Mouse (Mus musculus) stomach, embryonic 14.5 days (tissue): ENCODE measurements around the gene Kcnh4. TPM values are rescaled to one million over a fixed set of nuclear protein-coding genes. Genes with fewer than 3 reads are reported as not detected.

Source experiments
- ATAC-seq: fragments of 200-750 bp; cut with Nextera tagmentation; 2 replicates; pipeline ENCODE4 v1.8.0; 2017; ENCODE audit warnings: low read depth, moderate TSS enrichment; ENCODE audit not compliant: insufficient number of reproducible peaks, insufficient read depth, low FRiP score
- H3K27ac ChIP-seq: fragments of 300-500 bp; sonication (generic); 2 replicates; pipeline ENCODE4 v1.5.1; 2014; ENCODE audit warnings: mild to moderate bottlenecking, low read length, moderate library complexity, mixed read lengths
- H3K27me3 ChIP-seq: fragments of 300-500 bp; sonication (generic); 2 replicates; pipeline ENCODE4 v1.6.1; 2014; ENCODE audit warnings: low read length, control low read depth, mixed read lengths; ENCODE audit not compliant: control insufficient read depth, insufficient read depth
- H3K36me3 ChIP-seq: fragments of 300-500 bp; sonication (generic); 2 replicates; pipeline ENCODE4 v1.6.1; 2014; ENCODE audit warnings: mild to moderate bottlenecking, control low read depth, low read length, moderate library complexity, mixed read lengths; ENCODE audit not compliant: control insufficient read depth, insufficient read depth
- H3K4me1 ChIP-seq: fragments of 300-500 bp; sonication (generic); 2 replicates; pipeline ENCODE4 v1.6.1; 2014; ENCODE audit warnings: low read length, control low read depth, mixed read lengths; ENCODE audit not compliant: control insufficient read depth, insufficient read depth
- H3K4me2 ChIP-seq: fragments of 300-500 bp; sonication (generic); replicated peaks from 2 replicates; pipeline ENCODE4 v1.6.1; 2014; ENCODE audit warnings: low read depth, low read length, control low read depth
- H3K4me3 ChIP-seq: fragments of 300-500 bp; sonication (generic); 2 replicates; pipeline ENCODE4 v1.5.1; 2014; ENCODE audit warnings: low read depth, low read length, control low read depth
- H3K9ac ChIP-seq: fragments of 300-500 bp; sonication (generic); replicated peaks from 2 replicates; pipeline ENCODE4 v1.6.1; 2014; ENCODE audit warnings: low read depth, mild to moderate bottlenecking, control low read depth, low read length, moderate library complexity, mixed read lengths
- H3K9me3 ChIP-seq: fragments of 300-500 bp; sonication (generic); 2 replicates; pipeline ENCODE4 v1.6.1; 2016; ENCODE audit warnings: low read depth, low read length, control low read depth; ENCODE audit not compliant: control insufficient read depth
- WGBS: fragments of 180-500 bp; shearing (Covaris S2); extraction: QIAGEN DNeasy Blood & Tissue Kit; methylation state at CpG from one replicate; pipeline ENCODE4 v1.1.7; 2014; 5-methylcytosine and 5-hydroxymethylcytosine counted together
- polyA plus RNA-seq: library from polyadenylated mRNA; unstranded; fragments of >200 nt; fragmentation: Nextera tagmentation; extraction: Ambion mirVana; gene quantifications from 2 replicates; pipeline ENCODE4 v1.2.1, GENCODE M21; 2014

Kcnh4 gene
- polyA plus RNA-seq, 1 experiment from 2014 or later, result 0.25 TPM

- Histone ChIP-seq H3K27me3 (no peaks in the 10 kb centered on the region), H3K4me3 (no peak overlapping the region), H3K27ac (peak overlapping the region; percentile 48; the same call in 1 of the 2 replicates), H3K4me1 (peaks cover 17% of the 10 kb centered on the region), H3K4me2 (no peak overlapping the region), H3K9me3 (no peaks in the 10 kb centered on the region), H3K9ac (no peak overlapping the region), H3K36me3 (peaks cover 18% of the 10 kb centered on the region)
- WGBS, result 64% methylated on average over 4 of the region's 4 CpGs
- no peak for ATAC-seq
Observed at GRCm38 (mm10) chr11:100721254-100721653, 38.5 kb downstream of the Kcnh4 start.

GRCm38 (mm10) chr11:100720345-100720744, 39.4 kb downstream of the Kcnh4 start:
- ATAC-seq, result no peak
- no peak overlapping the region for H3K9ac ChIP-seq
- no peak overlapping the region for H3K4me3 ChIP-seq
- no peak overlapping the region for H3K4me2 ChIP-seq
- peaks cover 16% of the 10 kb centered on the region for H3K4me1 ChIP-seq
- peak overlapping the region; percentile 11; the same call in 1 of the 2 replicates for H3K27ac ChIP-seq
- H3K27me3 ChIP-seq, result no peaks in the 10 kb centered on the region
- WGBS, result 62% methylated on average over 5 of the region's 5 CpGs
- H3K9me3 ChIP-seq, result no peaks in the 10 kb centered on the region
- peaks cover 27% of the 10 kb centered on the region for H3K36me3 ChIP-seq

- peak overlapping the region; percentile 11; the same call in 1 of the 2 replicates for H3K27ac ChIP-seq
- 77% methylated on average over 11 of the region's 11 CpGs for WGBS
- no peak overlapping the region for H3K9ac ChIP-seq
- H3K36me3 ChIP-seq, result peaks cover 27% of the 10 kb centered on the region
- H3K27me3 ChIP-seq, result no peaks in the 10 kb centered on the region
- H3K4me3 ChIP-seq, result no peak overlapping the region
- H3K4me1 ChIP-seq, result peaks cover 12% of the 10 kb centered on the region
- no peak overlapping the region for H3K4me2 ChIP-seq
- no peak for ATAC-seq
- no peaks in the 10 kb centered on the region for H3K9me3 ChIP-seq
Observed at GRCm38 (mm10) chr11:100719893-100720292, 39.8 kb downstream of the Kcnh4 start.

GRCm38 (mm10) chr11:100719312-100719711, 40.4 kb downstream of the Kcnh4 start:
- WGBS, result 85% methylated on average over 3 of the region's 3 CpGs
- no peak overlapping the region for H3K9ac ChIP-seq
- peaks cover 27% of the 10 kb centered on the region for H3K36me3 ChIP-seq
- no peak for ATAC-seq
- H3K27me3 ChIP-seq, result no peaks in the 10 kb centered on the region
- H3K4me2 ChIP-seq, result no peak overlapping the region
- no peak overlapping the region for H3K4me3 ChIP-seq
- H3K4me1 ChIP-seq, result peaks cover 7% of the 10 kb centered on the region; the same call in 1 of the 2 replicates
- no peak overlapping the region for H3K27ac ChIP-seq
- no peaks in the 10 kb centered on the region for H3K9me3 ChIP-seq

GRCm38 (mm10) chr11:100718866-100719265, 40.9 kb downstream of the Kcnh4 start:
- no peaks in the 10 kb centered on the region for H3K9me3 ChIP-seq
- H3K27ac ChIP-seq, result no peak overlapping the region
- H3K4me1 ChIP-seq, result peaks cover 11% of the 10 kb centered on the region; the same call in 1 of the 2 replicates
- ATAC-seq, result no peak
- no peak overlapping the region for H3K4me2 ChIP-seq
- WGBS, result 81% methylated on average over 4 of the region's 4 CpGs
- H3K9ac ChIP-seq, result no peak overlapping the region
- peaks cover 27% of the 10 kb centered on the region for H3K36me3 ChIP-seq
- H3K4me3 ChIP-seq, result no peak overlapping the region
- H3K27me3 ChIP-seq, result no peaks in the 10 kb centered on the region

- Histone ChIP-seq H3K4me1 (peaks cover 15% of the 10 kb centered on the region), H3K4me3 (no peak overlapping the region), H3K27me3 (no peaks in the 10 kb centered on the region), H3K9ac (no peak overlapping the region), H3K9me3 (no peaks in the 10 kb centered on the region), H3K27ac (no peak overlapping the region), H3K4me2 (no peak overlapping the region), H3K36me3 (peaks cover 27% of the 10 kb centered on the region)
- 85% methylated on average over 7 of the region's 7 CpGs for WGBS
- ATAC-seq, result no peak
Observed at GRCm38 (mm10) chr11:100718462-100718861, 41.3 kb downstream of the Kcnh4 start.

GRCm38 (mm10) chr11:100716649-100717048, 43.1 kb downstream of the Kcnh4 start:
- H3K27me3 ChIP-seq, result no peaks in the 10 kb centered on the region
- H3K36me3 ChIP-seq, result peaks cover 27% of the 10 kb centered on the region
- no peak overlapping the region for H3K4me3 ChIP-seq
- 87% methylated on average over 3 of the region's 3 CpGs for WGBS
- no peak overlapping the region for H3K4me2 ChIP-seq
- peaks cover 15% of the 10 kb centered on the region for H3K4me1 ChIP-seq
- H3K9ac ChIP-seq, result no peak overlapping the region
- H3K27ac ChIP-seq, result no peak overlapping the region
- ATAC-seq, result no peak
- H3K9me3 ChIP-seq, result no peaks in the 10 kb centered on the region

- WGBS, result 92% methylated on average over 6 of the region's 6 CpGs
- no peak overlapping the region for H3K27ac ChIP-seq
- H3K4me2 ChIP-seq, result no peak overlapping the region
- H3K4me1 ChIP-seq, result peaks cover 14% of the 10 kb centered on the region
- no peaks in the 10 kb centered on the region for H3K27me3 ChIP-seq
- no peak overlapping the region for H3K4me3 ChIP-seq
- H3K9me3 ChIP-seq, result no peaks in the 10 kb centered on the region
- no peak overlapping the region for H3K9ac ChIP-seq
- ATAC-seq, result no peak
- peaks cover 30% of the 10 kb centered on the region for H3K36me3 ChIP-seq
Observed at GRCm38 (mm10) chr11:100714948-100715347, 44.8 kb downstream of the Kcnh4 start.

- H3K27me3 ChIP-seq, result no peaks in the 10 kb centered on the region
- H3K36me3 ChIP-seq, result peaks cover 28% of the 10 kb centered on the region
- peak overlapping the region; percentile 53 for H3K4me2 ChIP-seq
- WGBS, result 44% methylated on average over 6 of the region's 6 CpGs
- H3K4me3 ChIP-seq, result peak overlapping the region; percentile 18; the same call in 1 of the 2 replicates
- peaks cover 14% of the 10 kb centered on the region for H3K4me1 ChIP-seq
- no peaks in the 10 kb centered on the region for H3K9me3 ChIP-seq
- no peak overlapping the region for H3K9ac ChIP-seq
- H3K27ac ChIP-seq, result 0 out of 2 replicates have a peak overlapping the region, but pooled peaks have one; percentile 12
- ATAC-seq, result no peak; the same call in 1 of the 2 replicates
Observed at GRCm38 (mm10) chr11:100714534-100714915, 45.2 kb downstream of the Kcnh4 start.
